Mouse (Mus musculus) embryonic facial prominence, embryonic 11.5 days (tissue): ENCODE measurements at regions not wholly inside any gene's neighbourhood (a gene's known extent, or its start where the extent isn't known, plus 50 kb on each side); places are given as distances from the start of the nearest gene placed in this dataset.
A peak's percentile ranks its signal among the peaks of the same experiment; 100 is the strongest.

Experiments used
- ATAC-seq: fragments of 200-750 bp; cut with Nextera tagmentation; replicated peaks from 2 replicates; pipeline ENCODE4 v1.8.0; 2017; ENCODE audit warnings: low read depth; ENCODE audit not compliant: insufficient number of reproducible peaks, low FRiP score, low TSS enrichment
- DNase-seq: peaks from one replicate; pipeline ENCODE4 v3.0.0-alpha.2; 2015; ENCODE audit warnings: low spot score
- H3K27ac ChIP-seq: fragments of 300-500 bp; sonication (generic); replicated peaks from 2 replicates; pipeline ENCODE4 v1.5.1; 2014; ENCODE audit warnings: mild to moderate bottlenecking, low read depth, low read length, control low read depth
- H3K27me3 ChIP-seq: fragments of 300-500 bp; sonication (generic); 2 replicates; pipeline ENCODE4 v1.6.1; 2014; ENCODE audit warnings: mild to moderate bottlenecking, low read length, moderate library complexity, mixed read lengths; ENCODE audit not compliant: control insufficient read depth, insufficient read depth
- H3K36me3 ChIP-seq: fragments of 300-500 bp; sonication (generic); replicated peaks from 2 replicates; pipeline ENCODE4 v1.6.1; 2014; ENCODE audit warnings: low read depth, mild to moderate bottlenecking, low read length, moderate library complexity, mixed read lengths; ENCODE audit not compliant: control insufficient read depth, insufficient read depth
- H3K4me1 ChIP-seq: fragments of 300-500 bp; sonication (generic); 2 replicates; pipeline ENCODE4 v1.6.1; 2014; ENCODE audit warnings: low read length, mixed read lengths; ENCODE audit not compliant: control insufficient read depth, insufficient read depth
- H3K4me2 ChIP-seq: fragments of 300-500 bp; sonication (generic); 2 replicates; pipeline ENCODE4 v1.6.1; 2014; ENCODE audit warnings: low read depth, mild to moderate bottlenecking, control low read depth, low read length, moderate library complexity
- H3K4me3 ChIP-seq: fragments of 300-500 bp; sonication (generic); 2 replicates; pipeline ENCODE4 v1.5.1; 2014; ENCODE audit warnings: low read depth, low read length, control low read depth
- H3K9ac ChIP-seq: fragments of 300-500 bp; sonication (generic); replicated peaks from 2 replicates; pipeline ENCODE4 v1.6.1; 2014; ENCODE audit warnings: mild to moderate bottlenecking, control low read depth, low read length
- H3K9me3 ChIP-seq: fragments of 300-500 bp; sonication (generic); replicated peaks from 2 replicates; pipeline ENCODE4 v1.6.1; 2016; ENCODE audit warnings: mild to moderate bottlenecking, low read length, inconsistent platforms, mixed read lengths; ENCODE audit not compliant: control insufficient read depth
- WGBS: fragments of 180-500 bp; shearing (Covaris S2); extraction: QIAGEN DNeasy Blood & Tissue Kit; methylation state at CpG from one replicate; pipeline ENCODE4 v1.1.7; 2014; 5-methylcytosine and 5-hydroxymethylcytosine counted together

DNA sequence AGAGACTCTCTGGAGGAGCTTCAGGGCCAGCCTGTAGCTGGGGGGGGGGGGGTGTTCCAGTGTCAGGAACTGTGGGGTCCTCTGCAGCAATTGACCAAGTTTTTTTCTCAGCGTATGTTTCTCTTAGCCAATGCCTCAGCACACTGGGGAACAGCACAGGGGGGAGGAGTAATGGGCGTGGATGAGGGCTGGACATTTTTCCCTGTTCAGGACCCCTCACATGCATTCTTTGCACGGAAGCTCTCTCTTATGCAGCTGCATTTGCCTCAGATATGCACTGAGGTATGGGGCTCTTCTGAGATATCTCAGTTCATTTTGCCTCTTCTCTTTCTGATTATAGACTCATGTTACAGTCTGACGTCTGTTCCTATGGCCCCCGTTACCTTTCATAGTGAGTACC lies 200.8 kb downstream of the Ttc32 start:
- Histone ChIP-seq H3K27me3 (no peaks in the 10 kb centered on the region), H3K9me3 (no peaks in the 10 kb centered on the region), H3K4me1 (no peaks in the 10 kb centered on the region), H3K4me2 (no peak overlapping the region), H3K27ac (no peak overlapping the region), H3K9ac (no peak overlapping the region), H3K4me3 (no peak overlapping the region), H3K36me3 (no peaks in the 10 kb centered on the region)
- 69% methylated on average over 5 of the region's 5 CpGs for WGBS
- ATAC-seq, result no peak
- no peak for DNase-seq

DNA sequence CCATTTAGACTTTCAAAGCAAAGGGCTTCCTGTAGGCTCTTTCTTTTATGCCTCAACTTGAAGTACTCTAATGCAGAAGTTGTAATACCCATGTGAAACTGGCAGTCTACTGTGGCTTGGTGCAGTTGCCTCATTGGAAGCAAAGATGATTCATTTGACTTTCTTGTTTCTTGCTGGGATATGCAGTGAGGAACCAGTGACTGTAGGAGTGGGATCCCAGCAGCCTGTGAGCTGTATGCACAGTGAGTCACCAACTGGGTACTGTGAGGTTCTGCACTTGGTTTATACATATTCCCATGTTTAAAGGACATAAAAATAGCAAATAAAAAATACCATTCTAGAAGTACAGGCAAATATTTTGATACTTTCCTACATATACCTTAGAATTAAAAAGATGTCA lies 202.6 kb downstream of the Ttc32 start:
- H3K9me3 ChIP-seq, result no peaks in the 10 kb centered on the region
- ATAC-seq (no peak), DNase-seq (no peak)
- no peaks in the 10 kb centered on the region for H3K4me1 ChIP-seq
- H3K36me3 ChIP-seq, result no peaks in the 10 kb centered on the region
- H3K27me3 ChIP-seq, result no peaks in the 10 kb centered on the region
- H3K4me2 ChIP-seq, result no peak overlapping the region
- no peak overlapping the region for H3K27ac ChIP-seq
- no peak overlapping the region for H3K4me3 ChIP-seq
- no peak overlapping the region for H3K9ac ChIP-seq

DNA sequence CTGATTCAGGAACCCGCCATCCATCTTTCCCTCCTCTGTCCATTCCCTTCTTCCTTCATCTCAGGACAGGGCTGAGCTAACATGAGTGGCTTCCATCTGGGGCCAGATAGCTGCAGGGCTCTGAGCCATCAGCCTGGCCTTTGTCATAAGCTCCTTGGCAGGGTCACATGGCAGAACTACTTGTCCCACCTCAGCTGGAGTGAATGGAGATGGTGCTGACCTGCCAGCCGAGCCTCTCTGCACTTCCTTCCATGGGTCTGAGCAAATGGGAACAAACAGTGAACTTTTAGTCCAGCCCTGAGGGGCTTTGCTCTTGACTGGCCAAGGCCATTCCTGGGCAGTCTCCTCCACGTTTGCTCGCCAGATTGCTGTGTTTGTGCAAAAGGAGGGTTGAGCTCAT lies 206.1 kb downstream of the Ttc32 start:
- no peak overlapping the region for H3K27ac ChIP-seq
- WGBS, result 74% methylated on average over 4 of the region's 4 CpGs
- no peaks in the 10 kb centered on the region for H3K27me3 ChIP-seq

DNA sequence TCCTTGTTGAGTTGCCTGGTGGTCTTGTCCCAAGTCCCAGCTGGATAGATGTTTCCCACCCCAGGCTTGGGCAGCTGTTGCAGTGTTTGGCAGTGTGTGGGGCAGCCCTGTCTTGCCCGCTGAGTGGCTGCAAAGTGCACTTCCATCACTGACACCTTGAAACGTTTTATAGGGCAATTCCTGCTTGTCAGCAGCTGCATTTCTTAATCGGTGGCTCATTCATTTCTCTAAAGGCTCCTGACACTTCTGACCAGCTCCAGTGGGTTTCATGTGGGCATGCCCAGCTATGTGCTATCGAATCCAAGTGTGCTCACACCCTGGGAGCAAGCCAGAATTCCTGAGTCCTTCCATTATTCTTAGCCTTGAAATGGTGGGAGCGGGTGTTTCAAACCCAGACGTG lies 207.7 kb downstream of the Ttc32 start:
- Histone ChIP-seq H3K9ac (no peak overlapping the region), H3K4me2 (no peak overlapping the region), H3K9me3 (no peaks in the 10 kb centered on the region), H3K4me3 (no peak overlapping the region), H3K27ac (no peak overlapping the region), H3K36me3 (no peaks in the 10 kb centered on the region), H3K27me3 (no peaks in the 10 kb centered on the region), H3K4me1 (no peaks in the 10 kb centered on the region)
- DNase-seq (no peak), ATAC-seq (no peak)
- 73% methylated on average over 6 of the region's 6 CpGs for WGBS

More for the DNA sequence above, 206.1 kb downstream of the Ttc32 start:
- H3K4me2 ChIP-seq, result no peak overlapping the region
- H3K9me3 ChIP-seq, result no peaks in the 10 kb centered on the region
- no peaks in the 10 kb centered on the region for H3K4me1 ChIP-seq
- H3K36me3 ChIP-seq, result no peaks in the 10 kb centered on the region
- DNase-seq, result no peak
- no peak for ATAC-seq
- H3K4me3 ChIP-seq, result no peak overlapping the region
- H3K9ac ChIP-seq, result no peak overlapping the region

DNA sequence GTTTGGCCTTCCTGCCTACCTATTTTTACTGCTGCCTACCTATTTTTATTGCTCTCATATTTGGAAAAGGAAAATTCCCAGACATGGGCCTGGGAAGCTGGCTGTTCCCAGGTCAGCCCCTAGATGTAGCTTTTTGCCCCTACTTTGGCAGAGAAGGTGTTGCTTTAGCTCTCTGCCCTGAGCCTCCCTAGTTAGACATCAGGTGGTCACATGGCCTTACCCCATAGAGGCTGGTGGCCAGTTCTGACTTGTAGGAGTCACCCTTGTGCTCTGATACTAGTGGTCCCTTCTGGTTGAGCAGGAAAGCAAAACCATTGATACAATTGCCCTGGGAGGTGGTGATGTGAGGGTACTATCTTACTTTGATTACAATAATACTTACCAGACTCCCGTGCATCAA lies 208.2 kb downstream of the Ttc32 start:
- no peaks in the 10 kb centered on the region for H3K9me3 ChIP-seq
- H3K27me3 ChIP-seq, result no peaks in the 10 kb centered on the region
- no peaks in the 10 kb centered on the region for H3K4me1 ChIP-seq
- no peak overlapping the region for H3K27ac ChIP-seq
- 76% methylated on average over 1 of the region's 1 CpGs for WGBS
- DNase-seq, result no peak
- H3K9ac ChIP-seq, result no peak overlapping the region
- no peak overlapping the region for H3K4me2 ChIP-seq
- H3K36me3 ChIP-seq, result no peaks in the 10 kb centered on the region
- no peak overlapping the region for H3K4me3 ChIP-seq
- no peak for ATAC-seq

DNA sequence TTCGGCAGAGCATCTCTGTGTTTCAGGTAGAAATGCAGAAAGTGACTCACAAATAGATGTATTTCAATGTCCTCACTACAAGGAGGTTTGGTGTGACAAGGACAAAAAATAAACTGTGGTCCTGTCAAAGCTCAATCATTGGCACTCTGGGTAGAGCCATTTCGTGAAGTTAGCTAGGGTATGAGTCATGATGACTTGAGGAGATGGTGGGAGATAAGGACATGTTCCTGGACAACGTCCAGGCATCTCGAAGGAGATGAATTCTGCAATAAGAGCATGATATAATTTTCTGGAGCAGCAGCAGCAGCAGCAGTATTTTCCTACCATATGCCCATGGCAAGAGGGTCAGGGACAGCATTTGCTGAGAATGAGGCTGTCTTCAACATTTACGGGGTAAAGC lies 217.7 kb downstream of the Ttc32 start:
- no peak overlapping the region for H3K4me2 ChIP-seq
- H3K27ac ChIP-seq, result no peak overlapping the region
- H3K4me3 ChIP-seq, result no peak overlapping the region
- H3K4me1 ChIP-seq, result no peaks in the 10 kb centered on the region
- DNase-seq (no peak), ATAC-seq (no peak)
- no peaks in the 10 kb centered on the region for H3K36me3 ChIP-seq
- 83% methylated on average over 5 of the region's 5 CpGs for WGBS
- H3K27me3 ChIP-seq, result no peaks in the 10 kb centered on the region
- no peaks in the 10 kb centered on the region for H3K9me3 ChIP-seq
- no peak overlapping the region for H3K9ac ChIP-seq

DNA sequence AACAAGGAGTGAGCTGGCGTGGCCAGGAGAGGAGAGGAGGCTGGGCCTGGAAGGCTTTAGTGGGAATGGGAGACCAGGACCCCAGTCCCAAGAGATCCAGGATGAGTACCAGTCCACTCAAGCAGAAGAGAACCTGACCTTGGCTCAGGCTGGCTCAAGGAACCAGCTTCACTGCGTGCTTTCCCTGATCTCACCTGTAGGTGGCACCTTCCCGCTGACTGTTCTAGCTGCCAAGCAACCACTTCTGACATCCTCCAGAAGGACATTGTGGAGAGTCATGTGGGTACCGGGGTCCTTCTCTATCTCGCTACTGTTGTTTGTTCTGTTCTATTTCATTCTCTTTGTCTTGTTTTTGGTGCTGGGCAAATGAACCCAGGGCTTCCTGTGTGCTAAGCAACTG lies 222.0 kb downstream of the Ttc32 start:
- Histone ChIP-seq H3K27ac (no peak overlapping the region), H3K36me3 (no peaks in the 10 kb centered on the region), H3K9me3 (no peaks in the 10 kb centered on the region), H3K9ac (no peak overlapping the region), H3K4me3 (no peak overlapping the region), H3K27me3 (no peaks in the 10 kb centered on the region), H3K4me1 (no peaks in the 10 kb centered on the region), H3K4me2 (no peak overlapping the region)
- DNase-seq (peak; percentile 72), ATAC-seq (no peak)
- whole genome bisulfite sequencing, result 22% methylated on average over 5 of the region's 5 CpGs

DNA sequence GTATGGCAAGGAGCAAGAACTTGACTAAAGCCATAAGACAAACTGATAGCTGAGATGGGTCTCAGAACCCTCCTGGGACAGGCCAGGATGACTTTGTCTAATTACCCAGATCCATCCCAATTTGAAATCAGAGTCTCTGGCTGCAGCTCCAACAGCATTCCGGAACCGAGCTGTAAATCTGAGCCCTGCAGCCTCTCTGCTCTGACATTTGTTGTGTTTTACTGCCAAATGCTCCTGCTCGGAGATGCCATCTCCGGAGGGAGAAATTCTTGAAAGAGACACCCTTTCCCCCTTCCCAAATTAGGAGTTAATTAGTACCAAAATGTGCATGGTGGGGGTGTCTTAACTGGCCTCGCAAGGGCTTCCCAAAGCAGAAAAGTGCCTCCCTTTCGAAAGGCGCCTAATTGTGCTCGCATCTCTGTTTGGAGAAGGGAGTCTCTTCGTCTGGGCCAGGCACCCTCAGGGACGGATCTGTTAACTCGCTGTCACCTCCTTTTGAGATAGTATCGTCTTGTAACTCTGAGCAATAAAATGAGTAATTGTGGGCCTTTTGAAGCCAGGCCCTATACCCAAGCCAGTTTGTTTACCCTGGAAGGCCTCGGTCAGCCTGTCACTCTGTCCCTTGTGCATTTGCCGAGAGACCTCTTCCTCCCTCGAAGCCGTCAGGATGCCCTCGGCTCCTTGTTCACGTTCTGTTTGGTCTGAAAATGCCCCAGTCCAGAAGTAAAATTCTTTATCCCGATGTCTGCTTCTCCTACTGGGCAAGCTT lies 223.7 kb downstream of the Ttc32 start:
- ATAC-seq (no peak), DNase-seq (no peak)
- WGBS, result 29% methylated on average over 19 of the region's 19 CpGs
- H3K27ac ChIP-seq, result no peak overlapping the region
- no peak overlapping the region for H3K4me2 ChIP-seq
- no peaks in the 10 kb centered on the region for H3K27me3 ChIP-seq
- no peaks in the 10 kb centered on the region for H3K36me3 ChIP-seq
- H3K4me1 ChIP-seq, result no peaks in the 10 kb centered on the region
- H3K9me3 ChIP-seq, result no peaks in the 10 kb centered on the region
- no peak overlapping the region for H3K4me3 ChIP-seq
- no peak overlapping the region for H3K9ac ChIP-seq
